Mouse (Mus musculus) limb, embryonic 13.5 days (tissue): Measurements from ENCODE around the gene Podnl1. TPM values are rescaled to one million over a fixed set of nuclear protein-coding genes. Genes with fewer than 3 reads are reported as not detected.

Experiments
- ATAC-seq: fragments of 200-750 bp; cut with Nextera tagmentation; 2 replicates; pipeline ENCODE4 v1.8.0; 2017; ENCODE audit warnings: low read depth, moderate number of reproducible peaks, moderate TSS enrichment; ENCODE audit not compliant: low FRiP score
- H3K27ac ChIP-seq: fragments of 300-500 bp; sonication (generic); 2 replicates; pipeline ENCODE4 v1.5.1; 2015; ENCODE audit warnings: inconsistent platforms, mild to moderate bottlenecking, moderate library complexity
- H3K27me3 ChIP-seq: fragments of 300-500 bp; sonication (generic); 2 replicates; pipeline ENCODE4 v1.6.1; 2015; ENCODE audit warnings: mild to moderate bottlenecking, inconsistent platforms
- H3K36me3 ChIP-seq: fragments of 300-500 bp; sonication (generic); 2 replicates; pipeline ENCODE4 v1.6.1; 2015; ENCODE audit warnings: inconsistent platforms, mild to moderate bottlenecking, moderate library complexity
- H3K4me1 ChIP-seq: fragments of 300-500 bp; sonication (generic); 2 replicates; pipeline ENCODE4 v1.6.1; 2015; ENCODE audit warnings: inconsistent platforms
- H3K4me2 ChIP-seq: fragments of 300-500 bp; sonication (generic); replicated peaks from 2 replicates; pipeline ENCODE4 v1.6.1; 2015; ENCODE audit warnings: inconsistent platforms, mild to moderate bottlenecking, moderate library complexity
- H3K4me3 ChIP-seq: fragments of 300-500 bp; sonication (generic); 2 replicates; pipeline ENCODE4 v1.5.1; 2015; ENCODE audit warnings: moderate library complexity, mild to moderate bottlenecking, inconsistent platforms
- H3K9ac ChIP-seq: fragments of 300-500 bp; sonication (generic); 2 replicates; pipeline ENCODE4 v1.6.1; 2015; ENCODE audit warnings: mild to moderate bottlenecking, inconsistent platforms
- H3K9me3 ChIP-seq: fragments of 300-500 bp; sonication (generic); 2 replicates; pipeline ENCODE4 v1.6.1; 2016; ENCODE audit warnings: inconsistent platforms
- WGBS: fragments of 180-500 bp; shearing (Covaris S2); methylation state at CpG from one replicate; pipeline ENCODE4 v1.1.7; 2015; 5-methylcytosine and 5-hydroxymethylcytosine counted together
- microRNA counts: library from miRNA; unstranded; fragments of <30 nt; microRNA quantifications from one replicate; lab custom pipeline; 2016
- microRNA-seq: library from miRNA; unstranded; fragments of <30 nt; microRNA quantifications from one replicate; pipeline ENCODE4, GENCODE M21; 2016
- polyA plus RNA-seq: library from polyadenylated mRNA; unstranded; fragments of >200 nt; fragmentation: Nextera tagmentation; extraction: Ambion mirVana; gene quantifications from 2 replicates; pipeline ENCODE4 v1.2.1, GENCODE M21; 2015

The Podnl1 gene
- polyA plus RNA-seq, 1 experiment from 2014 or later: 1.9 TPM

- Histone ChIP-seq H3K27ac (no peak overlapping the region), H3K27me3 (no peaks in the 10 kb centered on the region), H3K9me3 (no peaks in the 10 kb centered on the region), H3K4me3 (no peak overlapping the region), H3K4me1 (peaks cover 13% of the 10 kb centered on the region), H3K9ac (no peak overlapping the region), H3K4me2 (no peak overlapping the region), H3K36me3 (peaks cover 79% of the 10 kb centered on the region)
- ATAC-seq: no peak
- 85% methylated on average over 6 of the region's 6 CpGs for WGBS
These were observed 48.1 kb downstream of the Podnl1 start for GRCm38 (mm10) chr8:84173861-84174260.

GRCm38 (mm10) chr8:84176560-84176959 is 50.8 kb downstream of the Podnl1 start:
- H3K27ac ChIP-seq: no peak overlapping the region
- H3K4me3 ChIP-seq: no peak overlapping the region
- no peaks in the 10 kb centered on the region for H3K9me3 ChIP-seq
- peaks cover 65% of the 10 kb centered on the region for H3K36me3 ChIP-seq
- H3K9ac ChIP-seq: no peak overlapping the region; the same call in 1 of the 2 replicates
- WGBS: 11% methylated on average over 3 of the region's 3 CpGs
- peaks cover 40% of the 10 kb centered on the region for H3K4me1 ChIP-seq
- H3K27me3 ChIP-seq: no peaks in the 10 kb centered on the region
- H3K4me2 ChIP-seq: no peak overlapping the region
- ATAC-seq: no peak

DNA sequence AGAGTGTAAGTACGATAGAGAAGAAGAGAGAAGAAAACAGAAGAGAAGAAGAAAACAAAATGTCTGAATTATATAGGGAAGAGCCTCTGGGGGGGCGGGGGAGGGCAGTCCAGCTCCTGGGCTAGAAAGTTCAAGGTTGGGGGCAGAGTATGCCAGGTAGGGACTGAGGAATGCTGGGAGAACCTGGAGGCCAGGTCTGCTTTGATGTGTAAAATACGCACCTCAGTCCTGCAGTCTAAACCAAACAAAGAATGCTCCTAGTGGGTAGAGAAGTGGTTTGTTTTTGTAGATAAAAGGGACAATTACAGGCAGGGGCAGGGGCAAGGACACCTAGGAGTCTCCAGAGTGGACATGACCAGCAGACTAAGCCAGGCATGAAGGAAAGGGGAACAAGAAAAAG is 51.6 kb downstream of the Podnl1 start:
- H3K4me1 ChIP-seq: peaks cover 48% of the 10 kb centered on the region

GRCm38 (mm10) chr8:84178592-84178991 is 52.8 kb downstream of the Podnl1 start:
- WGBS: 82% methylated on average over 8 of the region's 8 CpGs
- peaks cover 44% of the 10 kb centered on the region for H3K36me3 ChIP-seq

More for the DNA sequence above, 51.6 kb downstream of the Podnl1 start:
- H3K9ac ChIP-seq: no peak overlapping the region
- H3K4me2 ChIP-seq: no peak overlapping the region
- no peak for ATAC-seq
- no peaks in the 10 kb centered on the region for H3K9me3 ChIP-seq
- peaks cover 56% of the 10 kb centered on the region for H3K36me3 ChIP-seq
- no peak overlapping the region for H3K27ac ChIP-seq
- H3K27me3 ChIP-seq: no peaks in the 10 kb centered on the region
- WGBS: 94% methylated on average over 3 of the region's 3 CpGs
- no peak overlapping the region for H3K4me3 ChIP-seq

GRCm38 (mm10) chr8:84179946-84180345 is 54.2 kb downstream of the Podnl1 start:
- Histone ChIP-seq H3K27ac (peak overlapping the region; percentile 85), H3K27me3 (no peaks in the 10 kb centered on the region), H3K4me2 (peak overlapping the region; percentile 78), H3K4me3 (peak overlapping the region; percentile 36), H3K9me3 (no peaks in the 10 kb centered on the region), H3K9ac (peak overlapping the region; percentile 70), H3K36me3 (peaks cover 32% of the 10 kb centered on the region), H3K4me1 (peaks cover 66% of the 10 kb centered on the region)
- 4% methylated on average over 4 of the region's 4 CpGs for WGBS
- no peak for ATAC-seq

More at GRCm38 (mm10) chr8:84178592-84178991, 52.8 kb downstream of the Podnl1 start:
- no peaks in the 10 kb centered on the region for H3K27me3 ChIP-seq
- no peak for ATAC-seq
- H3K9me3 ChIP-seq: no peaks in the 10 kb centered on the region
- H3K9ac ChIP-seq: peak overlapping the region; percentile 19; the same call in 1 of the 2 replicates
- H3K4me2 ChIP-seq: no peak overlapping the region
- no peak overlapping the region for H3K4me3 ChIP-seq
- peaks cover 56% of the 10 kb centered on the region for H3K4me1 ChIP-seq
- H3K27ac ChIP-seq: no peak overlapping the region

DNA sequence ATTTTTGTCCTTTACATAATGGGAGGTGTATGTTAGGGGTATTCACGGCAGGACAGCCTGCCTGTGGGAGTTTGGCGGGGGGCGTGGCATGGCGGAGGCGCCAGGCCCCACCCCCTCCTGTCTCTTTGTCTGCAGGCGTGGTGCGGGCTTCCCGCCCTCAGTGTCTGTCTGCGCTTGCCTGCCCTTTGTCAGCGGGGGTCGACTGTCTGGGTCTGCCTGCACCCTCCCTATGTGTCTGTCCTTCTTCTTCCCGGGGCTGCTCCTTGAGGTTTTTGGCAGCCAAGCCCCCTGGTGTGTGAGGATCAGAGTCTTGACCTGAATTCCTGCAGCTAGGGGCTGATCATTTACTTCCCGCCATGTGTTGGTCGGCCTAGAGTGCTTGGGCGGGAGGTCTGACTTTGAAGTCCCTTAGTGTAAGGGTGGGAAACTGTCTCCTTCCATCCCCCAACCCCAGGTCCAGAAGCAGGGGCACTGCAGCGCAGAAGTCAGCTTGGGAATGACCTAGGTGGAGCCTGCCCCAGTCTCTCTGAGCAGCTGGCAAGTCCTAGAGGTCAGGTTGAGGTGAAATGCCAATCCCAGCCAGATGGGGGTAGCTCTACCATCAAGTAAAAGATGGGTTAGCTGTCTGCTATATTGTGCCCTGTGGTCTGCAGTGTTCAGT is 54.9 kb downstream of the Podnl1 start:
- Histone ChIP-seq H3K9me3 (no peaks in the 10 kb centered on the region), H3K4me3 (peak overlapping the region; percentile 36), H3K4me1 (peaks cover 69% of the 10 kb centered on the region), H3K4me2 (peak overlapping the region; percentile 78), H3K27ac (peak overlapping the region; percentile 85), H3K36me3 (peaks cover 26% of the 10 kb centered on the region), H3K9ac (peak overlapping the region; percentile 70), H3K27me3 (no peaks in the 10 kb centered on the region)
- ATAC-seq: peak; percentile 57
- WGBS: 1% methylated on average over 16 of the region's 16 CpGs

MicroRNAs encoded within 50 kb of the gene (microRNA counts, 519-probe panel; counts per million panel counts)
- microRNA mmu-miR-181c (lab: Ali Mortazavi, UCI) (3,015 counts per million, percentile 50 among the panel's probes with 10 or more counts), microRNA mmu-miR-709 (lab: Ali Mortazavi, UCI) (2,734 counts per million, percentile 43 among the panel's probes with 10 or more counts)

Small RNA genes within 50 kb of the gene (microRNA-seq; reads per million reads assigned to microRNA genes)
- not detected for gene Gm25110
- 6,834 reads per million, percentile 93 among the genes with 10 or more reads in this experiment for gene Mir181c
- gene Mir181d: 3,666 reads per million, percentile 88 among the genes with 10 or more reads in this experiment
- not detected for gene Mir709

Other genes starting within 250 kb of the Podnl1 start
- gene Adgrl1, start 225.9 kb upstream of the Podnl1 start, polyA plus RNA-seq: 28.1 and 29.3 TPM in 2 replicates
- gene Gm10644, start 170.8 kb upstream of the Podnl1 start, polyA plus RNA-seq: 0.40 and 0.43 TPM in 2 replicates
- gene Asf1b, start 170.5 kb upstream of the Podnl1 start, polyA plus RNA-seq: 51.4 and 52.9 TPM in 2 replicates
- 169 and 174 TPM in 2 replicates for gene Prkaca, start 153.0 kb upstream of the Podnl1 start, polyA plus RNA-seq
- gene Samd1, start 128.3 kb upstream of the Podnl1 start, polyA plus RNA-seq: 12.3 and 12.4 TPM in 2 replicates
- gene 1700067K01Rik, start 124.5 kb upstream of the Podnl1 start, polyA plus RNA-seq: 1.3 and 1.4 TPM in 2 replicates
- 0.22 and 0.31 TPM in 2 replicates for gene 2210011C24Rik, start 113.8 kb upstream of the Podnl1 start, polyA plus RNA-seq
- 6.6 and 7.6 TPM in 2 replicates for gene Palm3, start 104.5 kb upstream of the Podnl1 start, polyA plus RNA-seq
- gene Il27ra, start 83.4 kb upstream of the Podnl1 start, polyA plus RNA-seq: 0.98 and 1.1 TPM in 2 replicates
- gene Rln3, start 81.0 kb upstream of the Podnl1 start, polyA plus RNA-seq: not detected in 2 replicates
- 1.5 and 1.6 TPM in 2 replicates for gene Gm10643, start 60.9 kb upstream of the Podnl1 start, polyA plus RNA-seq
- 9.5 and 10.1 TPM in 2 replicates for gene Rfx1, start 59.2 kb upstream of the Podnl1 start, polyA plus RNA-seq
- 12.4 and 13.3 TPM in 2 replicates for gene Dcaf15, start 21.2 kb upstream of the Podnl1 start, polyA plus RNA-seq
- gene Cc2d1a, start 21.9 kb downstream of the Podnl1 start, polyA plus RNA-seq: 27.6 and 29.3 TPM in 2 replicates
- 1.6 and 2.0 TPM in 2 replicates for gene 4930432K21Rik, start 22.0 kb downstream of the Podnl1 start, polyA plus RNA-seq
- 5.7 TPM in 2 replicates for gene Nanos3, start 59.2 kb downstream of the Podnl1 start, polyA plus RNA-seq
- gene Zswim4, start 111.1 kb downstream of the Podnl1 start, polyA plus RNA-seq: 23.5 and 23.9 TPM in 2 replicates
- 325 and 338 TPM in 2 replicates for gene D8Ertd738e, start 123.7 kb downstream of the Podnl1 start, polyA plus RNA-seq
- gene Mri1, start 131.3 kb downstream of the Podnl1 start, polyA plus RNA-seq: 70.9 and 73.9 TPM in 2 replicates
- 18.0 and 21.0 TPM in 2 replicates for gene Ccdc130, start 144.4 kb downstream of the Podnl1 start, polyA plus RNA-seq